Mouse (Mus musculus): ENCODE measurements at regions not wholly inside any gene's neighbourhood (a gene's known extent, or its start where the extent isn't known, plus 50 kb on each side); places are given as distances from the start of the nearest gene placed in this dataset.

DNA sequence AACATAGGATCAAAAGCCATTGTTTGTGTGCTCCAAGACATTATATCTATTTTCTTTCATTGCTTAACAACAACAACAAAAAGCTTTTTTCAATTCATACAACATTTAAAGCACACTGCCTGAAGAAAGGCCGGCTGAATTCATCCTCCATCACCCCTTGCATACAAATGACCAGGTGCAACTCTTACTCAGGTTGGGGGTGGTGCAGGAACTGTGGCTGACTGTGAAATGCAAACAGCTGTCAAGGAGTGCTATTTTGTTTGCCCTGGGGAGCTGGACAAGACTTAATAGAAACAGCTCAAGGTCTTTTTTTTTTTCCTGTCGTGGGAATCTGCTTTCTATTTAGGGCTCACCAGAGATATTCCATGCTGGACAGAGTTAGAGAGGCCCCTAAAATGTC is 406.6 kb upstream of the Cldn34d start:
- 19% methylated on average over 2 of the region's 2 CpGs for WGBS
- Histone ChIP-seq H3K27me3 (ENCODE audit: insufficient read depth, low read length) (no peaks in the 10 kb centered on the region), H3K4me1 (ENCODE audit: insufficient read depth, low read length) (no peaks in the 10 kb centered on the region), H3K36me3 (ENCODE audit: insufficient read depth, low read length) (no peaks in the 10 kb centered on the region), H3K4me2 (replicated peaks; ENCODE audit: low read depth, low read length) (no peak overlapping the region), H3K9ac (replicated peaks; ENCODE audit: low read length) (no peak overlapping the region), H3K9me3 (ENCODE audit: low read length) (no peaks in the 10 kb centered on the region), H3K4me3 (ENCODE audit: low read length) (no peak overlapping the region), H3K27ac (ENCODE audit: low read length) (no peak overlapping the region)
- ATAC-seq (ENCODE audit: low FRiP score, low TSS enrichment) = no peak

DNA sequence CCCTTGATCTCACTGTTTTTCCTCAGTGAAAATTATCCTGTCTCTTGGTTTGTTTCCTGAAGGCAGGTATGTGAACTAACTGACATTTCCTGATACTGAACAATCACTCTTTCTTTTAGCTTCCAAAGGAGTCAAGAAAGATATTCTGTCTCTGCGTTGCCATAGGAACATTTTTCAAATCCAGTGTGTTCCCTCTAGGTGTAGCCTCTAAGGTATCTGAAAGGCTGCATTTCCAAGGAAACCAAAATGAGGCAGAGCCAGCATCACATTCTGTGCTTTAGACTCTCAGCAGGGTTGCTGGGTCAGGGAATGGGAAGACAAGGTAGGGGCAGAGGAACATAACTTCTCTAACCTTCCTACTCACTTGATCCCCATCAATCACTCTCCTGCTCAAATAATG is 411.2 kb upstream of the Cldn34d start:
- ATAC-seq (ENCODE audit: low FRiP score, low TSS enrichment) = no peak
- Histone ChIP-seq H3K27ac (ENCODE audit: low read length) (no peak overlapping the region), H3K36me3 (ENCODE audit: insufficient read depth, low read length) (no peaks in the 10 kb centered on the region), H3K27me3 (ENCODE audit: insufficient read depth, low read length) (no peaks in the 10 kb centered on the region), H3K4me1 (ENCODE audit: insufficient read depth, low read length) (no peaks in the 10 kb centered on the region), H3K4me2 (replicated peaks; ENCODE audit: low read depth, low read length) (no peak overlapping the region), H3K9me3 (ENCODE audit: low read length) (no peaks in the 10 kb centered on the region), H3K4me3 (ENCODE audit: low read length) (no peak overlapping the region), H3K9ac (replicated peaks; ENCODE audit: low read length) (no peak overlapping the region)
- 73% methylated on average over 1 of the region's 1 CpGs for WGBS

- H3K27ac ChIP-seq (ENCODE audit: low read length) = peak overlapping the region; percentile 12; the same call in 1 of the 2 replicates
- H3K4me1 ChIP-seq (ENCODE audit: insufficient read depth, low read length) = no peaks in the 10 kb centered on the region
- H3K4me2 ChIP-seq (replicated peaks; ENCODE audit: low read depth, low read length) = no peak overlapping the region
- no peaks in the 10 kb centered on the region for H3K9me3 ChIP-seq (ENCODE audit: low read length)
- H3K9ac ChIP-seq (replicated peaks; ENCODE audit: low read length) = no peak overlapping the region
- H3K4me3 ChIP-seq (ENCODE audit: low read length) = no peak overlapping the region
- WGBS = 36% methylated on average over 5 of the region's 5 CpGs
- ATAC-seq (ENCODE audit: low FRiP score, low TSS enrichment) = peak; percentile 93
- H3K36me3 ChIP-seq (ENCODE audit: insufficient read depth, low read length) = no peaks in the 10 kb centered on the region
- no peaks in the 10 kb centered on the region for H3K27me3 ChIP-seq (ENCODE audit: insufficient read depth, low read length)
These were observed 448.0 kb upstream of the Cldn34d start for GRCm38 (mm10) chrX:77050401-77051381.

DNA sequence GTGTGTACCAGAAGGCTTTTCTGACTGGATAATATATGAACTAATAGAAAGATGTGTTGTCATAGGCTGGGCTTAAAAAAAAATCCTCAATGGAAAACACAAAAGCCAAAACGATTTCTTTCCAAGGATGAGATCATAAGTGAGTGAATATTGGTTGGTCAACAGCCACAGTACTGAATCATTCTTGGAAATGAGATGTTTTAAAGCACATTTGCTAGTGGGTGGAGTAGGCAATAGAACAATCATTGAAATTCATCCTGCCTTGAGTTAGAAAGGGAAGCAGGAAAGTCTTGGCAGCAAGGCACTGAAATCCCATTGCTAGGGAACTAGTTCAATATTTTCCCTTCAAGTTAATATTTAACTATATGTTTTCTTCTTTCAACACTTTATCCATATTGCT is 449.3 kb upstream of the Cldn34d start:
- Histone ChIP-seq H3K4me3 (ENCODE audit: low read length) (no peak overlapping the region), H3K4me1 (ENCODE audit: insufficient read depth, low read length) (no peaks in the 10 kb centered on the region), H3K27me3 (ENCODE audit: insufficient read depth, low read length) (no peaks in the 10 kb centered on the region), H3K27ac (ENCODE audit: low read length) (no peak overlapping the region), H3K4me2 (replicated peaks; ENCODE audit: low read depth, low read length) (no peak overlapping the region), H3K36me3 (ENCODE audit: insufficient read depth, low read length) (no peaks in the 10 kb centered on the region), H3K9me3 (ENCODE audit: low read length) (no peaks in the 10 kb centered on the region), H3K9ac (replicated peaks; ENCODE audit: low read length) (no peak overlapping the region)
- 51% methylated on average over 1 of the region's 1 CpGs for WGBS
- no peak for ATAC-seq (ENCODE audit: low FRiP score, low TSS enrichment)

GRCm38 (mm10) chrX:77079776-77080175 is 431.0 kb upstream of the Tbl1x start:
- Histone ChIP-seq H3K27ac (ENCODE audit: low read length) (no peak overlapping the region), H3K27me3 (ENCODE audit: insufficient read depth, low read length) (no peaks in the 10 kb centered on the region), H3K36me3 (ENCODE audit: insufficient read depth, low read length) (no peaks in the 10 kb centered on the region), H3K9me3 (ENCODE audit: low read length) (no peaks in the 10 kb centered on the region), H3K4me3 (ENCODE audit: low read length) (no peak overlapping the region), H3K4me2 (replicated peaks; ENCODE audit: low read depth, low read length) (no peak overlapping the region), H3K9ac (replicated peaks; ENCODE audit: low read length) (no peak overlapping the region), H3K4me1 (ENCODE audit: insufficient read depth, low read length) (no peaks in the 10 kb centered on the region)
- no peak for ATAC-seq (ENCODE audit: low FRiP score, low TSS enrichment)
- 79% methylated on average over 4 of the region's 4 CpGs for WGBS

- Histone ChIP-seq H3K9ac (replicated peaks; ENCODE audit: low read length) (no peak overlapping the region), H3K4me3 (ENCODE audit: low read length) (no peak overlapping the region), H3K27ac (ENCODE audit: low read length) (no peak overlapping the region), H3K27me3 (ENCODE audit: insufficient read depth, low read length) (no peaks in the 10 kb centered on the region), H3K9me3 (ENCODE audit: low read length) (no peaks in the 10 kb centered on the region), H3K4me2 (replicated peaks; ENCODE audit: low read depth, low read length) (no peak overlapping the region), H3K36me3 (ENCODE audit: insufficient read depth, low read length) (no peaks in the 10 kb centered on the region), H3K4me1 (ENCODE audit: insufficient read depth, low read length) (no peaks in the 10 kb centered on the region)
- WGBS = 65% methylated on average over 1 of the region's 1 CpGs
- peak; percentile 76 for ATAC-seq (ENCODE audit: low FRiP score, low TSS enrichment)
These were observed 428.1 kb upstream of the Tbl1x start for GRCm38 (mm10) chrX:77082716-77083115.

- H3K4me1 ChIP-seq (ENCODE audit: insufficient read depth, low read length) = no peaks in the 10 kb centered on the region
- no peak overlapping the region for H3K4me3 ChIP-seq (ENCODE audit: low read length)
- no peak overlapping the region for H3K27ac ChIP-seq (ENCODE audit: low read length)
- peak; percentile 84; the same call in 1 of the 2 replicates for ATAC-seq (ENCODE audit: low FRiP score, low TSS enrichment)
- H3K4me2 ChIP-seq (replicated peaks; ENCODE audit: low read depth, low read length) = no peak overlapping the region
- no peaks in the 10 kb centered on the region for H3K27me3 ChIP-seq (ENCODE audit: insufficient read depth, low read length)
- no peak overlapping the region for H3K9ac ChIP-seq (replicated peaks; ENCODE audit: low read length)
- 49% methylated on average over 2 of the region's 2 CpGs for WGBS
- H3K36me3 ChIP-seq (ENCODE audit: insufficient read depth, low read length) = no peaks in the 10 kb centered on the region
- H3K9me3 ChIP-seq (ENCODE audit: low read length) = no peaks in the 10 kb centered on the region
These were observed 389.1 kb upstream of the Tbl1x start for GRCm38 (mm10) chrX:77121761-77122160.
